Mouse (Mus musculus) urinary bladder, adult 18-20 months (tissue): ENCODE data around the gene Rnh1.

Experiments used
- DNase-seq, 2 experiments: peaks; one replicate each; pipeline ENCODE4 v3.0.0; 2022; ENCODE audit warnings: low spot score in 2 of 2, mixed read lengths in 2 of 2

Rnh1 gene

DNA sequence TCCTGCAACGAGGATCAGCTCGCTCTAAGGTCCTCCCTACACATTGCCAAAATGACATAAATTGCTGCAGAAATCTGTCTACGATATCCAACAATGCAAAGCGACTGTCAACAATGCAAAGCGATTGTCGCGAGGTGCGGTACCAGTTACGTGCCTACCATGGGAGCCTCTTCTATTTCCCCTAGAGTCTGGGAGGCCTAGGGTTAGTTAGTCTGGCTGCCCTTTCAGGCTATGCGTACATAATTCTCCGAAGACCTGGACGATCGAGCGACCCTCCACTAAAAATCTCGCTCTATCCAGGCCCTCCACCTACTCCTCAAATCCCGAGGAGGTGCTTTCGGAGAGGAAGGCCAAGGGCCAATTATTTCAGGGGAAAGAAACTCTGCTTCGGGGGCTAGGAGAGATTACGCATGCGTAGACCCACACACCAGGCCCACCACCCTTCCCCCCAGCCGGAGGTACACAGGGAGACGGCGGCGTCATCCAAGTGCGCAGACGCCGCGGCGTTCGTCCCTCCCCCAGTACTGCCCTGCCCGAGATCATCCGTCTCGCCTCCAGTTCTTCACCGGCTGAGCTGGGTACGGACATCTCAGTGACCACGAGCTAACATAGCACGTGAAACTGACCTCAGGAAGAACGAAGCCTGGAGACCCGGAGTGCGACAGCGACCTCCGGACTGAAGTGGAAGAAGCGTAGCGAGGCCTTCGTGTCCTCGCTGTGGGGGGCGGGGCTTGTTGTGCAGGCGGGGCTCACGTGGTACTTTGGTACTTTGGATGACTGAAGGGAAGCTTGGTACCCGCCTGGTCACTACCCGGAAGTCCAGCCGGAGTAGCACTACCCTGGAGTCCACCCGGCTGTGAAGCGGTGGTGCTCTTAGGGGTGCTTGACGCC, at the start of gene Rnh1:
Rnh1 (minus strand) TSS at position 742 of the 891 bp plus-strand sequence.
- DNase-seq: peak; percentile 85 to 86

GRCm38 (mm10) chr7:141222126-141222467, 49.4 kb upstream of the Rnh1 start:
- no peak for DNase-seq

DNA sequence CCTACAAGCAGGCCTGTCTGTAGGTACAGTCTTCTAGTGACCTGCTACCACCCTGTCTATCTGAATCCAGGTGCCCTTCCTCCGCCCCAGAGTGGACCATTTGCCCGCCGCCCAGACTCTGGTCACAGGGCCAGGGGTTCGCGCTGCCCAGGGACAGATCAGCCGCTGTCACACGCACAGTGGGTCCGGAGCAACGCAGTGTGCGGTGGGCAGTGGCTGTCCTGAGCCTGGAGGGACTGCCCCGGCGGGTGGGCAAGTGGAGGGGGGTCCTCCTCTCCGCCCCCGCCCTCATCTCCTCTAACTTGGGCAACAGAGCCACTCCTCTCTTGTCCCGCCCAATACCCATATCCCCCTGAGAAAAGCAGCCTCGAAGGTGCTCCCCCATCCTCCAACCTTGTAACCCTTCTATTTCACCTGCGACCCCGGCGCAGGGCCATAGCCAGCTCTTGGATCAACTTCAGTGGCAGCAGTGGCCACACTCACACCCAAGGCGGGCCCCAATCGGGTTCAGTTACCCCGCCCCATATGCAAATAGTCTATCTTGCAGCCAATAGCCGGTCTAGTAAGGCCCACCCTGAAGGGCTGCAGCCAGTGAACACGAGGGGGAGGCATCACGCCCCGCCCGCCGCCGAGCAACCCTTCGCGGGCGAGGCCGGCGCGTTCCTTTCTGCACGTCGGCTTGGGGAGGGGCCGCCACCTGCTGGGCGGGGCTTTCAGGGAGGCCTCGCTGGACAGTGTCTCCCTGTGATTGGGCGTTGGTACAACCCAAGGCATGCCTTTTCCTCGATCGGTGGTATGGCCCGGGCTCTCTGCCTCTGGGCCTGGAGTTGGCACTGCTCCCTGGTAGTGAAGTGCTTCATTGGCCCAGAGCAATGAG, 48.8 kb upstream of the Rnh1 start:
- peak; percentile 93 to 97 for DNase-seq

- no peak for DNase-seq
Observed at GRCm38 (mm10) chr7:141220377-141220776, 47.7 kb upstream of the Rnh1 start.

- no peak for DNase-seq
Observed at GRCm38 (mm10) chr7:141219558-141220099, 47.0 kb upstream of the Rnh1 start.

GRCm38 (mm10) chr7:141218557-141219133, 46.0 kb upstream of the Rnh1 start:
- peak; percentile 38 to 60 for DNase-seq

- DNase-seq: no peak
Observed at GRCm38 (mm10) chr7:141218141-141218540, 45.5 kb upstream of the Rnh1 start.

DNA sequence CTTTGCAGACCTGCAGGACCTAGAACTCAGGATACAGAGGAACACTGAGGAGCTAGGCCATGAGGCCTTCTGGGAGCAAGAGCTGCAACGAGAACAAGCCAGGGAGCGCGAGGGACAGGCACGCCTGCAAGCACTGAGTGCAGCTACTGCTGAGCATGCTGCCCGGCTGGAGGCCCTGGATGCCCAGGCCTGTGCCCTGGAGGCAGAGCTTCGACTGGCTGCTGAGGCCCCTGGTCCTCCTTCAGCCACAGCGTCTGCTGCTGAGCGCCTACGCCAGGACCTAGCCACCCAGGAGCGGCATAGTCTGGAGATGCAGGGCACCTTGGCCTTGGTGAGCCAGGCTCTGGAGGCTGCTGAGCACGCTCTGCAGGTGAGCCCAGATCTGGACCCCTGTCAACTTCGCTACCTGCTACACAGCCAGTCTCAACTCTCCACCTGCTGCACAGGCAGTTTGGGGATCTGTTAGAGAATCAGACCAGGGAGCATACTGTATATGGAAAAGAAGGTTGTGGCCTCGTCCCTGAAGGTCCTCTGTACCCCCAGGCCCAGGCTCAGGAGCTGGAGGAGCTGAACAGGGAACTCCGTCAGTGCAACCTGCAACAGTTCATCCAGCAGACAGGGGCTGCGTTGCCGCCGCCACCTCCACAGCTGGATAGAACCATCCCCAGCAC, 44.8 kb upstream of the Rnh1 start:
- peak in 1 of 2 experiments; percentile 39 for DNase-seq

GRCm38 (mm10) chr7:141216894-141217293, 44.2 kb upstream of the Rnh1 start:
- DNase-seq: peak in 1 of 2 experiments; percentile 15

GRCm38 (mm10) chr7:141215880-141216733, 43.5 kb upstream of the Rnh1 start:
- peak; percentile 76 to 86 for DNase-seq

DNA sequence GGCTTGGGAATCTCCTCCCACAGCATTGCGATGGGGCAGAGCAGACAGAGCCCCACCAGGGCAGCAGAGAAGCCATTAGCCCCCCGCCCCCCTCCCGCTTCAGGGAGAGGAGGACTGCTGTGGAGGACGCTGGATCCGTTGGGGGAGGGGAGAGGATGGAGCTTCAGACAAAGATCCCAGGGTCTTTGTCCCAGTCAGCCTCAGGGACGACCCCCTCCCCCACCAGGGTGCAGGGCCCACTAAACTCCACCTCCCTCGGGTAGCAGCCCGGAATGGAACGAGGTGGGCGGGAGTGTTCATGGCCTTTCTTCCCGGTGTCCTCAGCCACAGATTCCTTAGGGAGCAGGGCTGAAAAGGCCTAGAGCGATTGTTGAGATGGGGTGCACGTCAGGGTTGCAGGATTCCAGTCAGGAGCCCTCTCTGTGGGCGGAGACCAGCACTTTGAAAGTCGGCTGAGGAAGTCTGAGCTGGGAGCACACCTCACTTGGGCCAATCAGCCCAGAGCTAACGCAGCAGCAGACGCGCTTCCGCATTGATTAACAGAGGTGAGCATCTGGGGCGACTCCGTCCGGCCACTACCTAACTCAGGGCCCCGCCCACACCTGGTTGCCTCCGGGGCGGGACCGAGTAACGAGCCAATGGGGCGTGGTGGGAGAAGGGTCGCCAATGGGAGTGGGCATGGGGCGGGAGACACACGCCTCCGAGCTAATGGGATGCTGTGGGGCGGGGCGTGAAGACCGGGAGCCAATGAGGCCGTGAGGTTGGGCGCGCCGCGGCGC, 42.6 kb upstream of the Rnh1 start, which contains the start of gene Rassf7:
Rassf7 (plus strand) TSS at position 760 of the 779 bp plus-strand sequence.
- peak; percentile 92 to 94 for DNase-seq

- DNase-seq: no peak
Observed at GRCm38 (mm10) chr7:141214310-141214709, 41.7 kb upstream of the Rnh1 start.

- no peak for DNase-seq
Observed at GRCm38 (mm10) chr7:141213605-141214235, 41.1 kb upstream of the Rnh1 start, which contains the start of gene Lmntd2. Lmntd2 (minus strand) TSS chr7:141214080.

DNA sequence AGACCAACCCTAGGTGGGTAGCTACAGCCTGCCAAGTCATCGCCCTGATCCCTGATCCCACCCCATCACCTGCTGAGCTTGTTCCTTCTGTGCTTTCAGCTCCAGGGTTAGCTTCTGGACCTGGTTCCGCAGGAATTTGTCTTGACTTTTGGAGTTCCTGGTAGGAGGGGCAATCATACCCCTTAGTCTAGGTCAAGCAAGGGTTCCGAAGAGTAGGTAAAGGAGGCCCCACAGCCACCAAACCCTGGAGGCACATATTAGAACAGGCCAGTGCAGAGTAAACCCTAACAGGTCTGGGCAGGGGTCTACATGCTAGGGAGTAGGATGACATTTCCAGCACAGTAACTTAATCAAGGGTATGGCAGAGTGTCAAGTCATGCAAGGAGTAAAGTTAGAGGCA, 40.5 kb upstream of the Rnh1 start:
- no peak for DNase-seq

DNA sequence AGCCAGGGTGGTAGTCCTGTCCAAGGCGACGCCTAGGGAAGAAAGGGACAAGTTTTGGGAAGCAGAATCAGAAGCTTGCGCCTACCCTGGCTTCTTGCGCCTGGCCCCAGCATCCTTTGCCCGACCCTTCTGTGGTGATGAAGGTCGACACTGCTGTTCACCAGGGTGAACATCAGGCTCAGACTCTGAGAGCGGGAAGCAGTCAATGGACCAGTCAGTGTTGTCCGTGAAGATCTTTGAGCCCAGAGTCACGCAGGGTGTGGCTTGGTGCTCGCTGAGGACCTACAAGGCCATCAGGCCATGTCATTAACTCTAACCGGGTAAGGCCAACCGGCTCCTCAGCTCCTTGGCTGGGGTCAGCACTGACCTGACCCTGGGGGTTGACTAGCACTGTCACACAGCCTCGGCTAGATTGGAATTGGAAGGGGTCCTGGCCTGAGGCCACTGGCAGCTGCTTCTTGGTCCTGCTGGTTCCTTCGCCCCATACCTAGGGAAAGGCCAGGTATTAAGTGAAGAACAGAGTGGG, 38.0 kb upstream of the Rnh1 start:
- no peak for DNase-seq

DNA sequence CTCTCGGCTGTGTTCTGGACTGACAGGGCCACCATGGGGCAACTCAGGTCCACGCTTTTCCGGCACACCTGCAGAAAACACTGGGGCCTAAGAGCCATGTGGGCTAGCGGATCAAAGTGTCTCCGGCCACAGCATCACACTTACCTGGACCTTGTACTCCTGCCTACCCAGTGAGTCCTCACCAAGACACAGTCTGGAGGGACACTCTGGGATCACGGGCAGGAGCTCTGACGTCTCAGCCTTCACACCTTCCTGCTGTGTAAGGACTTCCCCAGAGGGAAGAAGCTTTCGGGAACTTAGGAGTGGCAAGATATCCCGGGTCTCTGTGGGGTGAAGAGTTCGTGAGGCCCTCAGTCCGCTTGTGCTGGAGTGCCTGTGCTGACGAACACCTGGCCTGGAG, 37.5 kb upstream of the Rnh1 start:
- no peak for DNase-seq

DNA sequence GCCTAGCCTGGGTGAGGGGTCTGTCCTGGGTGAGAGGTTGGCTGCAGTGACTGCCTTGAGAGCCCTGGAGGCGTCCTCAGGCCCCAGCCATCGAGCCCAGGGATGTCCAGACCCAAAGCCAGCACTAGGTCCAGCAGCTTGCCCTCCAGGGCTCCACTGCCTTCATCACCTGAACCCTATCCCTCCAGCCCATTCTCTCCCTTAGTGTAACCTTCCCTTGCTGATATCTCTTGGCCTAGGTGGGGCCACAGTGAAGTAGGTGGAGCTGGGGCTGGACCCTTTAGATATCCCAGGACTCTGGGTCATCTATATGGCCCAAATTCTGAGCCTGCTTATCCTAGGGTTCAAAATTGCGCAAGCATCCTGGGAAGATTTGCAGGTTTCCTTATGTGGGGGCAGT, 36.9 kb upstream of the Rnh1 start:
- DNase-seq: no peak

GRCm38 (mm10) chr7:141206182-141206937, 33.7 kb upstream of the Rnh1 start:
- no peak for DNase-seq
